ENCODE assay signal across 11 mouse cellular contexts in genomic region chr1:180911653-180912287, GRCm38 (mm10). TPM values are rescaled to one million over a fixed set of nuclear protein-coding genes. Genes with fewer than 3 reads are reported as not detected.
A peak's percentile ranks its signal among the peaks of the same experiment; 100 is the strongest.
DNase-seq lines count a peak whose midpoint lies in the region; ATAC-seq and TF ChIP-seq lines count a peak whose summit lies in the region.
"Had no signal": no experiment of that assay in that cellular context is flagged by ENCODE, and none has a peak within 500 bp of the region (broad histone marks: within the 10 kb centered on the region; RNA-seq: fewer than 3 reads in every experiment).

No protein-coding gene starts in this region.

- no peak for TF ChIP-seq CTCF in embryonic fibroblast, embryonic 13.5 days (IDR thresholded peaks at IDR 0.05; ENCODE audit: borderline replicate concordance, insufficient read depth, low read length)

- H3K9ac ChIP-seq in liver, embryonic 16.5 days (ENCODE audit: low read depth, low read length), result no peak overlapping the region

- peaks cover 22% of the 10 kb centered on the region for H3K36me3 ChIP-seq in heart, embryonic 10.5 days
- H3K36me3 ChIP-seq in liver, embryonic 16.5 days (ENCODE audit: control insufficient read depth, insufficient read depth), result peaks cover 15% of the 10 kb centered on the region

- ATAC-seq in liver, embryonic 16.5 days (ENCODE audit: low read depth), result peak; percentile 53

- TF ChIP-seq POLR2A in embryonic fibroblast, embryonic 13.5 days (IDR thresholded peaks at IDR 0.05; ENCODE audit: low read depth, low read length), result peak; percentile 20; the same call in 1 of the 2 replicates

- peak overlapping the region; percentile 59 for H3K4me2 ChIP-seq in liver, embryonic 16.5 days (ENCODE audit: low read depth, low read length)

- no peak for DNase-seq in heart, embryonic 10.5 days (ENCODE audit: low spot score)
- DNase-seq in heart, postnatal 14 days, result no peak
- peak; percentile 76 for DNase-seq in CD4-positive, CD25-positive, alpha-beta regulatory T cell, adult 2 months (ENCODE audit: low read depth, low spot score)
- no peak for DNase-seq in frontal cortex, postnatal 25 days (ENCODE audit: low spot score in 2 of 2)
- no peak for DNase-seq in B cell, adult 2 months
- no peak for DNase-seq in kidney, postnatal 4 days
- DNase-seq: cerebellum, adult 2 months; kidney, adult 11 months had no signal

- H3K27ac ChIP-seq in heart, embryonic 10.5 days, result no peak overlapping the region
- no peak overlapping the region for H3K27ac ChIP-seq in embryonic fibroblast, embryonic 13.5 days (ENCODE audit: insufficient read depth, low read length)
- H3K27ac ChIP-seq in liver, embryonic 16.5 days (ENCODE audit: low read length), result 0 out of 2 replicates have a peak overlapping the region, but pooled peaks have one; percentile 12

- H3K27me3 ChIP-seq in heart, embryonic 10.5 days (ENCODE audit: insufficient read depth, poor library complexity, severe bottlenecking), result no peaks in the 10 kb centered on the region
- no peaks in the 10 kb centered on the region for H3K27me3 ChIP-seq in liver, embryonic 16.5 days (ENCODE audit: control insufficient read depth, insufficient read depth, low read depth, low read length)

- H3K4me1 ChIP-seq in heart, embryonic 10.5 days, result peaks cover 8% of the 10 kb centered on the region; the same call in 1 of the 2 replicates
- H3K4me1 ChIP-seq in embryonic fibroblast, embryonic 13.5 days (ENCODE audit: control insufficient read depth, insufficient read depth, low read length), result peaks cover 7% of the 10 kb centered on the region
- peaks cover 25% of the 10 kb centered on the region for H3K4me1 ChIP-seq in liver, embryonic 16.5 days (ENCODE audit: control insufficient read depth, low read depth, low read length)

- no peaks in the 10 kb centered on the region for H3K9me3 ChIP-seq in heart, embryonic 10.5 days
- H3K9me3 ChIP-seq in liver, embryonic 16.5 days (replicated peaks; ENCODE audit: control insufficient read depth, low read length), result no peaks in the 10 kb centered on the region

- WGBS in heart, embryonic 10.5 days, result 45% methylated on average over 20 of the region's 20 CpGs
- 26% methylated on average over 20 of the region's 20 CpGs for WGBS in liver, embryonic 16.5 days (ENCODE audit: insufficient replicate concordance)

- H3K4me3 ChIP-seq in heart, embryonic 10.5 days, result peak overlapping the region; percentile 19; the same call in 1 of the 2 replicates
- no peak overlapping the region for H3K4me3 ChIP-seq in embryonic fibroblast, embryonic 13.5 days (ENCODE audit: insufficient read depth, low read length)
- H3K4me3 ChIP-seq in liver, embryonic 16.5 days (ENCODE audit: low read depth, low read length), result no peak overlapping the region

- intact Hi-C loops in heart, postnatal 14 days (cut with DNase I), result no loop called here

RNA-seq across cellular contexts. Expression of gene Pycr2, which starts 7.7 kb away (rescaled TPM):
- polyA plus RNA-seq in heart, embryonic 10.5 days (2016; fragmentation: Nextera tagmentation; extraction: Ambion mirVana), result 89.4 and 114 TPM in 2 replicates
- total RNA-seq in heart, postnatal 14 days (2021), result 10 to 100 TPM; 14.8 to 15.1 TPM
- polyA plus RNA-seq in embryonic fibroblast, embryonic 13.5 days (2011; ENCODE audit: insufficient read length, low read depth, missing spikeins), result 21.2 and 26.0 TPM in 2 replicates
- 81.2 and 83.4 TPM in 2 replicates for polyA plus RNA-seq in liver, embryonic 16.5 days (2015; fragmentation: Nextera tagmentation; extraction: Ambion mirVana)

RNA-seq across cellular contexts. Expression of gene Lefty2, which starts 18.9 kb away (rescaled TPM):
- polyA plus RNA-seq in heart, embryonic 10.5 days (2016; fragmentation: Nextera tagmentation; extraction: Ambion mirVana), result 0.23 TPM in 2 replicates
- total RNA-seq in heart, postnatal 14 days (2021), result under 1 TPM in 1 of 2 experiments, not detected in 1; 0.07 TPM
- polyA plus RNA-seq in embryonic fibroblast, embryonic 13.5 days (2011; ENCODE audit: insufficient read length, low read depth, missing spikeins), result not detected in 2 replicates
- polyA plus RNA-seq in liver, embryonic 16.5 days (2015; fragmentation: Nextera tagmentation; extraction: Ambion mirVana), result not detected in 2 replicates
- polyA plus RNA-seq: stomach, embryonic 14.5 days had no signal

RNA-seq across cellular contexts. Expression of gene Lefty1, which starts 23.1 kb away (rescaled TPM):
- polyA plus RNA-seq in heart, embryonic 10.5 days (2016; fragmentation: Nextera tagmentation; extraction: Ambion mirVana), result 0.89 and 1.1 TPM in 2 replicates
- under 1 TPM; 0.66 to 0.81 TPM for total RNA-seq in heart, postnatal 14 days (2021)
- 2.5 and 2.7 TPM in 2 replicates for polyA plus RNA-seq in embryonic fibroblast, embryonic 13.5 days (2011; ENCODE audit: insufficient read length, low read depth, missing spikeins)
- 3.5 and 3.6 TPM in 2 replicates for polyA plus RNA-seq in liver, embryonic 16.5 days (2015; fragmentation: Nextera tagmentation; extraction: Ambion mirVana)

RNA-seq across cellular contexts. Expression of gene Tmem63a, which starts 30.4 kb away (rescaled TPM):
- 6.6 and 9.0 TPM in 2 replicates for polyA plus RNA-seq in heart, embryonic 10.5 days (2016; fragmentation: Nextera tagmentation; extraction: Ambion mirVana)
- total RNA-seq in heart, postnatal 14 days (2021), result 10 to 100 TPM; 14.9 to 15.3 TPM
- 44.4 and 45.2 TPM in 2 replicates for polyA plus RNA-seq in embryonic fibroblast, embryonic 13.5 days (2011; ENCODE audit: insufficient read length, low read depth, missing spikeins)
- polyA plus RNA-seq in liver, embryonic 16.5 days (2015; fragmentation: Nextera tagmentation; extraction: Ambion mirVana), result 8.9 and 10.9 TPM in 2 replicates
